Mouse (Mus musculus) inflammation-experienced regulatory T-cells, adult 16 weeks (primary cell): ENCODE results near the gene Tnfsf12. TPM values are rescaled to one million over a fixed set of nuclear protein-coding genes. Genes with fewer than 3 reads are reported as not detected.

ENCODE experiments used
- polyA plus RNA-seq: library from polyadenylated mRNA; unstranded; fragments of 100-300 nt; shearing (Covaris generic); gene quantifications from one replicate; pipeline ENCODE4 v1.2.1, GENCODE M21; 2017

Gene Tnfsf12
- not detected for polyA plus RNA-seq

GRCm38 (mm10) chr11:69695361-69696181, at the start of gene Tnfsf12, which contains the start of gene Tnfsfm13:
TSS of gene Tnfsf12 (minus strand) at chr11:69695849.
TSS of gene Tnfsfm13 (minus strand) at chr11:69696098.

GRCm38 (mm10) chr11:69685526-69686148, 10.0 kb downstream of the Tnfsf12 start, which contains the start of gene Tnfsf13:
TSS of gene Tnfsf13 (minus strand) at chr11:69685784.

GRCm38 (mm10) chr11:69681314-69682208, 14.1 kb downstream of the Tnfsf12 start, which contains the start of gene Senp3:
TSS of gene Senp3 (minus strand) at chr11:69682084.

GRCm38 (mm10) chr11:69672211-69672706, 23.4 kb downstream of the Tnfsf12 start, which contains the start of gene Eif4a1:
TSS of gene Eif4a1 (minus strand) at chr11:69672423.

GRCm38 (mm10) chr11:69665961-69666664, 29.5 kb downstream of the Tnfsf12 start, which contains the start of gene Cd68:
TSS of gene Cd68 (minus strand) at chr11:69666153.

GRCm38 (mm10) chr11:69662213-69662966, 33.3 kb downstream of the Tnfsf12 start, which contains the start of gene Mpdu1:
TSS of gene Mpdu1 (minus strand) at chr11:69662642.

GRCm38 (mm10) chr11:69655264-69656064, 40.2 kb downstream of the Tnfsf12 start, which contains the start of gene Sox15:
TSS of gene Sox15 (plus strand) at chr11:69655314.

Other genes with a start within 250 kb of the Tnfsf12 start
- not detected for gene Dnah2, start 146.7 kb downstream of the Tnfsf12 start, polyA plus RNA-seq
- gene Efnb3, start 135.6 kb downstream of the Tnfsf12 start, polyA plus RNA-seq = 0.27 TPM
- 32.4 TPM for gene Wrap53, start 115.6 kb downstream of the Tnfsf12 start, polyA plus RNA-seq
- 242 TPM for gene Trp53, start 115.5 kb downstream of the Tnfsf12 start, polyA plus RNA-seq
- 0.20 TPM for gene Atp1b2, start 89.9 kb downstream of the Tnfsf12 start, polyA plus RNA-seq
- not detected for gene Shbg, start 77.9 kb downstream of the Tnfsf12 start, polyA plus RNA-seq
- gene Sat2, start 73.8 kb downstream of the Tnfsf12 start, polyA plus RNA-seq = not detected
- 11.9 TPM for gene Fxr2, start 62.9 kb downstream of the Tnfsf12 start, polyA plus RNA-seq
- not detected for gene Sox15, start 40.5 kb downstream of the Tnfsf12 start, polyA plus RNA-seq
- 56.1 TPM for gene Mpdu1, start 33.2 kb downstream of the Tnfsf12 start, polyA plus RNA-seq
- 10.3 TPM for gene Cd68, start 29.7 kb downstream of the Tnfsf12 start, polyA plus RNA-seq
- gene Eif4a1, start 23.4 kb downstream of the Tnfsf12 start, polyA plus RNA-seq = 508 TPM
- 39.6 TPM for gene Senp3, start 13.8 kb downstream of the Tnfsf12 start, polyA plus RNA-seq
- gene Tnfsf13, start 10.1 kb downstream of the Tnfsf12 start, polyA plus RNA-seq = 0.29 TPM
- not detected for gene Tnfsfm13, start 249 bp upstream of the Tnfsf12 start, polyA plus RNA-seq
- 58.0 TPM for gene Polr2a, start 62.8 kb upstream of the Tnfsf12 start, polyA plus RNA-seq
- gene Slc35g3, start 66.1 kb upstream of the Tnfsf12 start, polyA plus RNA-seq = not detected
- gene Zbtb4, start 70.1 kb upstream of the Tnfsf12 start, polyA plus RNA-seq = 5.8 TPM
- 6.2 TPM for gene Chrnb1, start 100.1 kb upstream of the Tnfsf12 start, polyA plus RNA-seq
- not detected for gene Fgf11, start 106.0 kb upstream of the Tnfsf12 start, polyA plus RNA-seq
- not detected for gene Tmem102, start 109.8 kb upstream of the Tnfsf12 start, polyA plus RNA-seq
- not detected for gene Gm39566, start 119.4 kb upstream of the Tnfsf12 start, polyA plus RNA-seq
- not detected for gene Spem2, start 122.6 kb upstream of the Tnfsf12 start, polyA plus RNA-seq
- not detected for gene Spem1, start 126.3 kb upstream of the Tnfsf12 start, polyA plus RNA-seq
- 0.61 TPM for gene Nlgn2, start 141.9 kb upstream of the Tnfsf12 start, polyA plus RNA-seq
- gene Tmem256, start 142.7 kb upstream of the Tnfsf12 start, polyA plus RNA-seq = 113 TPM
- 27.8 TPM for gene Plscr3, start 150.5 kb upstream of the Tnfsf12 start, polyA plus RNA-seq
- not detected for gene Tnk1, start 162.9 kb upstream of the Tnfsf12 start, polyA plus RNA-seq
- not detected for gene Tmem95, start 182.2 kb upstream of the Tnfsf12 start, polyA plus RNA-seq
- gene Kctd11, start 185.6 kb upstream of the Tnfsf12 start, polyA plus RNA-seq = 2.3 TPM
- gene Acap1, start 199.7 kb upstream of the Tnfsf12 start, polyA plus RNA-seq = 663 TPM
- gene 2810408A11Rik, start 205.1 kb upstream of the Tnfsf12 start, polyA plus RNA-seq = 3.0 TPM
- gene Neurl4, start 205.2 kb upstream of the Tnfsf12 start, polyA plus RNA-seq = 5.7 TPM
- gene Gps2, start 218.0 kb upstream of the Tnfsf12 start, polyA plus RNA-seq = 163 TPM
- gene Eif5a, start 226.1 kb upstream of the Tnfsf12 start, polyA plus RNA-seq = 1,233 TPM
- gene Ybx2, start 239.9 kb upstream of the Tnfsf12 start, polyA plus RNA-seq = not detected